Mouse (Mus musculus) testis, postnatal 10 days (tissue): Measurements from ENCODE around the gene Poc1a.

Source experiments
- DNase-seq: peaks from one replicate; pipeline ENCODE4 v3.0.0; 2021; ENCODE audit warnings: low spot score

Gene Poc1a

DNA sequence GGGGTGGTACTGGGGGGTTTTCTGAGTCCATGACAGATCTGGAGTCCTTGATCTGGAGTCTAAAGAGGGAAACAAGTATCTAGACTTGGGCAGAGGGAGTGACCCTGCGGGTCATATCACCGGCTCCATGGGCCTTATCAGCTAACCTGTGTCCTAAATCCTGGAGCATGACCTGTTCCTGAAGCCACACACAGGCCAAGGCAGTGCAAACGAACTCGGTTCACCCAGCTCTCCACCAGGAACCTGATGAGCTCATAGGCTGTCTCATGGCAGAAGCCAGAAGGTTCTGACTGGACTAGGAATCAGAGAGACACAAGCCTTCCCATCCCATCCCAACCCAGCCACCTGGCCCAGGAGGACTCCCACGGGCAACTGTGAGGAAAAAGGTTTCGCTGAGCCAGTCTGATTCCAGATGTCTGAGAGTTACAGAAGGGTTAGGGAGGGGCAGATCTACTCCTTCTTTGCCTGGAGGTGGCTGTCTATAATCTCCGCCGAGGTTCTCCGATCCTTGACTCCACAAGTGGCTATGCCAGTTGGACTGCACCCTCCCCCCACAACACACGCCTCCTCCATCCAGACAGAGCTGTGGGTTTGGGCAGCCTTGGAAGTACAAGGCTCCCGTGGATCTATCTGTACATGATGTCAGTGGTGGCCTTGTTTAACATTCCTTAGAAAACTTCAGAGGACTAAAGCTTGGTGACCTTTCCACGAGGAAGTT lies 15.3 kb upstream of the Poc1a start:
- no peak for DNase-seq

DNA sequence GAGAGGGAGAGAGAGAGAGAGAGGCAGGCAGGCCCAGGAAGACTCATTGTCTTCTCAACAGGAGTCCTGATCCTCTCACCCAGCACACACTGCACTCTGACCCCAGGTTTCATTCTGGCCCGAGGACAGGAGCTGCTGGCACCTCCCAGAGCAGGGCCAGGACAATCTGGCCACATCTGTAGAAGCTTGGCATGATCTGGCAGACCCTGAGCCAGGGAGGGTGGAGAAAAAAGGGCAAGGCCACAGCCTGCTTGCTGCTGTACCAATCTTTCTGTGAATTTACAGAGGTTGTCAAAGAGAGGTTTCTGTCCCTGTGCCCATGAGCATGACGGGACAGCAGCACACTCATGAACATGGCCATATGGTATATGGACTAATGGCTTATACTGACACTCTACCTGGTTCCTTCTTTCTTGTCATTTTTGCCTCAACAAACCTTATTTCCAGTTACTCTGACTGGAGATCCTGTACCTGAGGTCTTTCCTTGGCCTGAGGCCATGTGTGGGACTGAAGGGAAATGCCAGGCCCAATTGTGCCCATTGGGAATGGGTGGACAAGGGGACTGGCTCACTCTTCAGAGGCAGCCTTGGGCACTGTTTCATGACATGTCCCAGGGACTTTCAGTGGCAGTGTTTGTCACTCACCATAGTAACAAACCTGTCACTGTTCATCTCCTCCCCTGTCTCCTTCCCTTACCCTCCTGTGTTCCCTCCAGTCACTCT lies 13.8 kb upstream of the Poc1a start:
- no peak for DNase-seq

DNA sequence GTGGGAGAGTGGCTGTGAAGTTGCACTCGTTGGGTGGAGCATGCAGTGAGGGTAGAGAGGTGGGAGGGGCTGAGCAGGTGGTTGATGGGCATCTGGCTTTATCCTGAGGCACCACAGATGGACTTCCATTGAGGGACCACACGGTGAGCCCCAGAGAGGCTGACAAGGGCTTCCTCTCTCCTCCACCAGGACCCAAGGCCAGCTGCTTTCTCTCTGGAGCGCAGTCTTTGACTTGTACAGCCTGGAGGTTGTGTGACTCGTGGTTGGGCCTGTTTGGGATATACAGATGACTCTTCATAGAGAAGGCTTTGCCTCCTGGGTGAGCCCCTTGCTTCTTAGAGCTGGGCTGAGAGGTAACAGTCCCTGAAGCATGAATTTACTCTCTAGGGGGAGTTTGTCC lies 12.4 kb upstream of the Poc1a start:
- no peak for DNase-seq

DNA sequence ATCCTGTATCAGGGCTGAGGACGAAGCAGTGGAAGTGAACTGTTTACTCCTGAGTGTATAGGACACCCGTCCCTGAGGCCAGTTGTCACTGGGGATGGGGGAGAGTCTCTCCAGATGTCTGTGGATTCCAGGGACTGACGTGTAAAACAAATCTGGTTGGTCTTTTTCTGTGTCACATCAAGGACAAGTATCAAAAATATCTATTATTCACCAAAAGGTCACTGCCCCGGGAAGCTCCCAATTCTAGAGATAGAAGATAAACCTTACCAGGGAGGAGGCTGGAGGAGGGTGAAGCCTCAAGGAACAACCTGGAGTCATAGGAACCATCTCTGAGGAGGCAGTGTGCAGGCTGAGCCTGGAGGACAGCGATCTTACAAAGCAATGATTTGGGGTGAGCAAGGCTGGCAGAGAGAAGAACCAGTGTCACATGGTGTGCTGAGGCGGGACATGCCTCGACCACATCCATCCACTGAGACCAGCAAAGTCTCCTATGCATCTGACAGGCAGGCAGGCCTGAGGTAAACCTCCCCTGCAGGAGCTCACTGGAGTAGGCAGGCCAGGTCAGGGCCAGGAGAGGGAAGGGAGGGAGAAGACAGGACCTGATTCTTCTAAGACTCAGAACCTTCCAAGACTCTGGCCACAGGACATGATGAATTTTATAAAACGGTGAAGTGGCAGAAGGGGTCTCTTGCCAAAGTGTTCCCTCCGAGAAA lies 11.6 kb upstream of the Poc1a start:
- no peak for DNase-seq

GRCm38 (mm10) chr9:106269879-106270278 lies 11.0 kb upstream of the Poc1a start:
- DNase-seq, result no peak

- DNase-seq, result no peak
These were observed 10.2 kb upstream of the Poc1a start for GRCm38 (mm10) chr9:106270656-106271055.

DNA sequence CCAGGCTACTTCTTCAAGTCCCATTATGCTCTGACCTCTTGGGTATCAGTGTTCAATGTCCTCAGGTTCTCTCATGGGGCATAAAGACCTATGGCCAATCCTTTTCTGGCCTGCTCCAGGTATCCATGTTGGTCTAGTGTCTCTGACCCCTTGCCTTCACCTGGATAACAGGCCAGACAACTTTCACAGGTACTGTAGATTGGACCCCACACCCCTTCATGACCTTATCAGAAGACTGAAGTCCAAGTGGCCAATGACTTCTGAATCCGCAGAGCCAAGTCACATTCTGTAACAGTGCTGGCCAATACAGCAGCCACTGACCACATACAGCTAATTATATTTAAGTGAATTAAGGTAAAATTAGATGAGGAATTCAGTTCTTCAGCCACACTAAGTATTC lies 8.6 kb upstream of the Poc1a start:
- no peak for DNase-seq

GRCm38 (mm10) chr9:106273276-106273675 lies 7.6 kb upstream of the Poc1a start:
- DNase-seq, result no peak

DNA sequence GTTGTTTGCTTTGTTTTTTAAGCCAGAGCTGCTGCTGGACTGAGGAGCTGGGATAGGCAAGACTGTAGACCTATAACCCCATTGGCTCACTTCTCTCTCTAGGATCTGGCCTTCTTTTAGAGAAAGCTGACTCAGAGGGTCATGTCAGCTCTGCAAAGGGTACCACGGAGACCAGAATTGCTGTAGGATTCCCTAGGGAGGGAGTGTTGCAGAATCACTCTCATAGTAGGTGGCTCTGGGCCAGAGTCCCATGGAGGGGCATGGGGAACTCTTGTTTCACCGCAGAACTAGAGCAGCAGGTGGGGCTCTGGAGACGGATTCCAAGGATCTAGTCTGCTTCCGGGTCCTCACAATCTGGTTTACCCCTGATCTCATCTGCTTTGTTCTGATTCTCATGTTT lies 7.1 kb upstream of the Poc1a start:
- DNase-seq, result no peak

DNA sequence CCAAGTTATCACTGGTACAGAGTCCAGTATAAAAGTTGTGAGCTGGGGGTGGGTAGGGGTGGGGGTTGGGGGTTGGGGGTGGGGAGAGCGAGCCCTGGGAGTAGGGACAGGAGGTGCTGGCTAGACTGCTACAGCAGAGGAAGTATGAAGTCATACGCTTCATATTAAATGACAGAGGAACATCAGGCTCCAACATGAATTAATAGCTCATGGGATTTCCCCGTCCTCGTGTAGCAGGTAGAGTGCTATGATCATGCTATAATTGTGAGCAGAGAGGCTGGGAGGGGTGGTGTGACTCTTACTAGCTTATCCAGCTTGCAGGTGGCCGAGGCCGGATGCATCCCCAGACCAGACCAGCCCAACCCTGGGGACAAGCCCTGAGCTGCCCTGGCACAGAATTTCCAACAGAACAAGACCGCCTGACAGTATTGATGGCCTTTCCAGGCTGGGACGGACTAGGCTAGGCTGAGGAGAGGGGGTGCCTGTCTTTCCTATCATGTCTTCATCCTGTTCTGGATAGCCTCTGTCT lies 6.1 kb upstream of the Poc1a start:
- DNase-seq, result no peak

DNA sequence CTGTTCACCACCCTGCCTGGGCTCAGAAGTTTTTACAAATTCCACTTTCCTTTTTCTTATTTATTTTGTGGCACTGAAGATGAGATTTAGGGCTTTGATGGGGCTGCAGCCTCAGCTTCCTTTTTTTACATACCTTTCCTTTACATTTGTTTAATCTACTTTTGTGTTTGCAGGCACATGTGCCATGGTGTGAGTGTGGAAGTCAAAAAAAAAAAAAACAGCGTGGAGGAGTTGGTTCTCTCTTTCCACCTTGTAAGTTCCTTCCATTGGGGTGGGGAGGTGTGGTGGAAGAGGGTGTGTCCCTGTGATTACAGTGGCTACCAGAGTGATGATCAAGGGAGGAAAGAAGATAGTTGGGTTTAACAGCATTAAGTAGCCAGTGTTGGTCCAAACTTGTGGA lies 5.1 kb upstream of the Poc1a start:
- DNase-seq, result no peak

- DNase-seq, result peak; percentile 66
These were observed 475 bp upstream of the Poc1a start for GRCm38 (mm10) chr9:106280386-106280785.

DNA sequence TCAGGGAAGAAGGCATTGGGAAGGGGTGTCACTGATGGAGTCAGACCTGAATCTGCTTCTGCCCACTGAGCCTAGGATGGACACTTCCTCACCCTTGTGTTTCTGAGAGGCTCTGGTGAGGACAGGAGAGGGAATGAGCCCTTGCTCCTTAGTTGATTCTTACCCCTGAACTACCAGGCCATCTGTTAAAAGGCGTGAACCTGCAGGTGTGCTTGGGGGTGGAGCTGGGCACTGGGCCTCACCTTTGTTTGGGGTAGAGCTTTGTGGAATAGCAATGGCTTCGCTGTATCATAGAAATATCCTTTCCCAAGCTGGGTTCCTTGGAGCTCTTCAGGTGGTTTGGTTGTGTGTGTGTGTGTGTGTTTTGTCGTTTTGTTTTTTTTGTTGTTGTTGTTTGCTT lies 1.2 kb downstream of the Poc1a start:
- no peak for DNase-seq

GRCm38 (mm10) chr9:106287165-106287564 lies 6.3 kb downstream of the Poc1a start:
- DNase-seq, result no peak

GRCm38 (mm10) chr9:106288864-106289263 lies 8.0 kb downstream of the Poc1a start:
- peak; percentile 88 for DNase-seq

- no peak for DNase-seq
These were observed 9.0 kb downstream of the Poc1a start for GRCm38 (mm10) chr9:106289841-106290240.

DNA sequence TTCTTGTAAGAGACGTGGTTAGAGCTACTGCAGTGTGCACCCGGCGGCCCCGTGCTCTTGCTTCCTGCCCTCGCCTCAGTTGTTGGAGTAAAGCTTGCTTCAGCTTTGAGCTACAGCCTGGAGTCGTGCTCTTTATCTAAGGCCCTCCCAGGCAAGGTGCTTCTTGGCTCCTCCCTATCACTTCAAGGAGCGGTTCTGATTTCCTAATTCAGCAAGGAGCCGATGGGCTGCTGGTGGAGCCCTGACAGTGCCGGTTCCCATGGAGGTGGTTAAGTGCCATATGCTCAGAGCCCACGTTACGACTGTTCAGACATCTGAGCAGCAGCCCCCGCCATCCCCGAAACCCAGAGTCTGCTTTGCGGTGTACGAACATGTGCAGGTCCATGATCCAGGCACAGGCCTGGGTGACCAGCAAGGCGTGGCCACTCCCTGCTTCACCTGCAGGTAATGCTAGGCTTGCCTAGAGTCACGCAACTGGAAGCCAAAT lies 9.8 kb downstream of the Poc1a start:
- DNase-seq, result peak; percentile 39

DNA sequence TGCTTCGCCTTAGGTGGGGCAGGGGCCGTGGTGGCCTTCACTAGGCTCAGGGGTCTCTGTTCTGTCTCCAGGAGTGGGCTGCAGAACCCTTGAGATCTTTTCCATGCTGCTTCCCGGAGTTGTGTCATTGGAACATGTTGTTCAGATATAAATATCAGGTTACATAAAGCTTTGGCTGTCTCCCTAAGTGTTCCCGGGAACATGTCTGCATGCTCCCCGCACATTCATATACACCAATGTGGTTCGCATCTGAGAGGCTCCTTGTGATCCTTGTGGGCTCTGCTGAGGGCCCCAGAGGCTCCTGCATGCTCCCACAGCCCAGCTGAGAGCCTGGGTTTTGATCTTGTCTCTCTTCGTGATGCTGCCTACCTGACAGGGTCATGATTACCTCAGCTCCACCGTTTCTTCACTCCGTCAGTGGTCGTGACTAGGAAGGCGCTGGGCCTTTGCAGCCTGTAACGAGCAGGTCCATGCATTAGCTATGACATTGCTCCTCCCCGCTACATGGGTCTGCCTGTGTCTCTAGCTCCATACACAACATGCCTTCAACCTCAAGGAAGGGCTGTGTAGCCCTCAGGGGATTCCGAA lies 12.8 kb downstream of the Poc1a start:
- no peak for DNase-seq

DNA sequence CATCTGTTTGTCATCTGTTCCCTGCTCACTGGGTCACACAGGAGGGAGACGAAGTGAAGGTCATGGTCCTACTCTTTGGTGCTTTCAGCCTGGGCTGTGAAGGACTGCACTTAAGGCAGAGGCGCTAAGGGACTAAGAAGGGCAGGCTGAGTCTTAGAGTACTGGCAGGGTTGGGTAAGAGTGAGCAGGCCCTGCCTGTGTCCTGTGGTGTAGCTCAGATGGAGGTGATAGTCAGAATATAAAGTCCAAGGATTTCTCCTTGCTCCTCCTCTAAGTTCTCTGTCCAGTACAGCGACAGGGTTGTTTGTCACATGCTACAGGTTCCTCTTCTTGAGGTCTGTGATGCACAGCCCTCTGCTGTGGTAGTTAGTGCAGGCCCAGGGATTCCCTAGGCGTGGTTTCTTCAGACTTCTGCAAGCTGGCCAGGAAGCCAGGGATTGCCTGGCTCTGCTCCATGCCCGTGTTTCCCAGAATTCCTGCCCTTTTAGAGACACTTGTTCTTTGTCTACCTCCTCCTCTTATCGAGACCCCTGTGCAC lies 15.8 kb downstream of the Poc1a start:
- DNase-seq, result no peak

DNA sequence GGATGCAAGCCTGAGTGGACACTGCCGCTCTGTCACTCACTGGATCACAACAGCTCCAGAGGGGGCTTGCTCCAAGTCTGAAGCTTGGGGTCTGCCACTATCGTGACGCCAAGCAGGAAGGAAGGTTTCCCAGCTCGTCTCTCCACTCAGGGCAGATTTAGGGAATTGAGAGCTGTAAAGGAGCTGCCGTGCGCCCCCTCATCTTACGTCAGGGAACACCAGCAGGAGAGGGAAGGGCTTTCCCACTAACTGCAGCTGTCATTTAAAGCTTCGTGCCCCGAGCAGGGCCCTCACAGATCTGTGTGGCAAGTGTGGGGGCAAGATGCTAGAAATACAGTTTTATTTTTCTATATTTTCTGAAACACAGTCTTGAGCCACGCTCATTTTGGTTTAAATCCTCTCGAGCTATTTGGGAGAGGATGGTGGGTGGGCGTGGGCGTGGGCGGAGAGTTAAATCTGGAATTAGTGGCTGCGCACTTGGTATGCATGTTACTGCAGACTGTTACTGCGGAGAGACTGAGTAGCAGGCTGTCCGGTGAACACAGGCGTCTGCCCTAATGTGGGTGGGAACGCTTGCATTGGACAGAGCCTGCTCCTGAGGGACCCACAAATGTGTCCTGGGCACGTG lies 19.4 kb downstream of the Poc1a start:
- DNase-seq, result no peak

DNA sequence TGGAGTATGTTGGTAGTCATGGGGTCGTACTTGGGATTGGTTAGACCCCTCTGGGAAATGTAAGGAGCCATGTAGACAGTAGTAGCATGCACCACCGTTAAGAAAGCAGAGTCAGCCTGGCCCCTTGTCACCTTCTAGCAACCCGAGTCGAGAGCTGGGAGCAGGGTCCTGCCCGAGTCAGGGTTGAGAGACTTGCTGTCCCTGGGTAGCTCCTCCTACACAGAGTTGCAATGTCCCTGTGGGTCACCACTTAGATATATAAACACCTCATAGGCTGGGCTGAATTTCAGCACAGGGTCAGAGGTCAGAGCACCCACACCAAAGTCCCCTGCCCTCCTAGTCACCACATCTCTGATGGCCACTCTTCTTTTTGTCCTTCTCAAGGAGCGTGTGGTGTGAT lies 20.1 kb downstream of the Poc1a start:
- peak; percentile 37 for DNase-seq
